Mouse (Mus musculus) cerebellum, adult 2 months (tissue): ENCODE measurements around the gene Bend6.

Experiments
- CTCF ChIP-seq: fragments of 200-500 bp; IDR thresholded peaks from 2 replicates; pipeline ENCODE4 v1.5.1; 2011; ENCODE audit warnings: low read depth, mild to moderate bottlenecking, control low read depth, low read length, moderate library complexity, borderline replicate concordance; ENCODE audit not compliant: insufficient read depth
- POLR2A ChIP-seq: fragments of 200-500 bp; IDR thresholded peaks from 2 replicates; pipeline ENCODE4 v1.6.1; 2011; ENCODE audit warnings: low read length, control low read depth, borderline replicate concordance; ENCODE audit not compliant: insufficient read depth

- TF ChIP-seq CTCF = no peak
- TF ChIP-seq POLR2A = no peak
Observed at GRCm38 (mm10) chr1:33903587-33903986, 4.0 kb downstream of the Bend6 start.
